Mouse (Mus musculus): Measurements from ENCODE around the gene Serinc2. TPM values are rescaled to one million over a fixed set of nuclear protein-coding genes. Genes with fewer than 3 reads are reported as not detected.

The Serinc2 gene
- polyA plus RNA-seq, 1 experiment: 66.5 TPM

GRCm38 (mm10) chr4:130270089-130270488, 8.9 kb downstream of the Serinc2 start:
- TF ChIP-seq POLR2A (IDR thresholded peaks at IDR 0.05; ENCODE audit: borderline replicate concordance, extremely low read depth, low read depth, low read length) (no peak), CTCF (IDR thresholded peaks at IDR 0.05; ENCODE audit: insufficient read depth, low read length) (no peak)
- DNase-seq: no peak
- WGBS: 59% methylated on average over 8 of the region's 8 CpGs
- H3K4me3 ChIP-seq (replicated peaks; ENCODE audit: extremely low read depth, low read depth, low read length): no peak overlapping the region
- H3K4me1 ChIP-seq (ENCODE audit: control insufficient read depth, insufficient read depth, low read length): no peaks in the 10 kb centered on the region

- TF ChIP-seq CTCF (IDR thresholded peaks at IDR 0.05; ENCODE audit: insufficient read depth, low read length) (no peak), POLR2A (IDR thresholded peaks at IDR 0.05; ENCODE audit: borderline replicate concordance, extremely low read depth, low read depth, low read length) (no peak)
- 79% methylated on average over 10 of the region's 10 CpGs for WGBS
- no peak for DNase-seq
- Histone ChIP-seq H3K4me3 (replicated peaks; ENCODE audit: extremely low read depth, low read depth, low read length) (no peak overlapping the region), H3K4me1 (ENCODE audit: control insufficient read depth, insufficient read depth, low read length) (no peaks in the 10 kb centered on the region)
Measured at GRCm38 (mm10) chr4:130268736-130269135, 10.3 kb downstream of the Serinc2 start.

DNA sequence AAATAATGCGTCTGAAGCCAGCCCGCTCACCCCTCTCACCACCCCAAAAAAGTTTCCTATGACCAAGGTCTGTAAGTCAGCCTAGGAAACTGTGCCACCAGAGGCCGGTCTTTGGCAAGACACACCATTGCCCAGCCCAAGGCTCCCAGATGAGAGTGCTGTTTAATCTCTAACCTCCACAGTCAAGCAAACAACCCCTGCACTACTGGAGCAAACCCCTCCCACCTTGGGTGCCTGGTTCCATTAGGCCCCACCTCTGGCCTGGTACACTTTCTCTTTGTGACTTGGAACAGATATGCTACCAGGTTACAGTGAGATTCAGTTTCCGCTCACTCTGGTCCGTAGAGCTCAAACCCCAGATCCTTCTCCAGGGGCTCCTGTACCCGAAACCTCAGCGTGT, 11.9 kb downstream of the Serinc2 start:
- peak; percentile 39 for DNase-seq
- WGBS: 74% methylated on average over 7 of the region's 7 CpGs
- TF ChIP-seq POLR2A (IDR thresholded peaks at IDR 0.05; ENCODE audit: borderline replicate concordance, extremely low read depth, low read depth, low read length): no peak
- no peak for TF ChIP-seq CTCF (IDR thresholded peaks at IDR 0.05; ENCODE audit: insufficient read depth, low read length)
- Histone ChIP-seq H3K4me1 (ENCODE audit: control insufficient read depth, insufficient read depth, low read length) (no peaks in the 10 kb centered on the region), H3K4me3 (replicated peaks; ENCODE audit: extremely low read depth, low read depth, low read length) (no peak overlapping the region)

DNA sequence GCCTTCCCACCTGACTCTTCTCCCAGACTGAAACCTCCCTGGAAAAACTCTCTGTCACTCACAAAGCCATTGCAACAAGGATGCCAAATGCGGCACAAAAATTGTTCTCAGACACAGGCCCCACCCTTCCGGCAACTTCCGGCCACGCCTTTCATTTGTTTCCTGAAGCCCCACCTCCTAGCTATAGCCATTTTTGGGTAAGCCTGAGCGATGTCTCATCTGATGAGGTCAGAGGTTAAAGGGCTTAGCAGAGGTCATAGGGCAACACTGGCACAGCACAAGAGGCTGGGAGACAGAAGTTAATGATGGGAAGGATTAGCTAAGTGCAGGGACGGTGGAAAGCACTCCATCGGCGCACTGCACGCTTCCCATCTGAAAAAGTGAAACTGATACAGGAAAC, 12.4 kb downstream of the Serinc2 start:
- peak overlapping the region; percentile 55 for H3K4me3 ChIP-seq (replicated peaks; ENCODE audit: extremely low read depth, low read depth, low read length)
- H3K4me1 ChIP-seq (ENCODE audit: control insufficient read depth, insufficient read depth, low read length): no peaks in the 10 kb centered on the region
- DNase-seq: no peak
- 44% methylated on average over 9 of the region's 9 CpGs for WGBS
- no peak for TF ChIP-seq POLR2A (IDR thresholded peaks at IDR 0.05; ENCODE audit: borderline replicate concordance, extremely low read depth, low read depth, low read length)
- no peak for TF ChIP-seq CTCF (IDR thresholded peaks at IDR 0.05; ENCODE audit: insufficient read depth, low read length)

GRCm38 (mm10) chr4:130264698-130265349, 14.2 kb downstream of the Serinc2 start:
- Histone ChIP-seq H3K4me1 (ENCODE audit: control insufficient read depth, insufficient read depth, low read length) (no peaks in the 10 kb centered on the region), H3K4me3 (replicated peaks; ENCODE audit: extremely low read depth, low read depth, low read length) (no peak overlapping the region)
- WGBS: 18% methylated on average over 24 of the region's 24 CpGs
- TF ChIP-seq POLR2A (IDR thresholded peaks at IDR 0.05; ENCODE audit: borderline replicate concordance, extremely low read depth, low read depth, low read length) (no peak), CTCF (IDR thresholded peaks at IDR 0.05; ENCODE audit: insufficient read depth, low read length) (peak; percentile 84)
- DNase-seq: peak; percentile 70

DNA sequence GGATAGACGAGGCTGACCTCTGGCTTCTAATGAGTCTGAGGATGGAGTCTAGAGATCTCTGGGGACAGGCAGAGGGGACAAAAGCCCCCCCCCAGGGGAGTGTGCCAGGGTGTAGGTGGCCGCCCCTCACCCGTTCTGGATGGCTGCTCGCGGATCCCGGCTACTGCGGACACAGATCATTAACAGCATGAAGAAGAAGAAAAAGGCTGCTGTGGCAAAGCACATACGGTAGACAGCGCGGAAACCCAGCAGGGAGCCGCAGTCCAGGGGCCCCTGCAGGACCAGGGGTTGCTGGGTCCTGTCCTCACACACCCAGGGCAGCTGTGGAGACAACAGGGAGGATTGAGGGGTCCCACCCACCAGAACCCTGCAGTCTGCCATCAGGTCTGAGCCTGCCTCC, 14.9 kb downstream of the Serinc2 start:
- no peak overlapping the region for H3K4me3 ChIP-seq (replicated peaks; ENCODE audit: extremely low read depth, low read depth, low read length)
- 52% methylated on average over 11 of the region's 11 CpGs for WGBS
- no peaks in the 10 kb centered on the region for H3K4me1 ChIP-seq (ENCODE audit: control insufficient read depth, insufficient read depth, low read length)
- TF ChIP-seq CTCF (IDR thresholded peaks at IDR 0.05; ENCODE audit: insufficient read depth, low read length) (no peak), POLR2A (IDR thresholded peaks at IDR 0.05; ENCODE audit: borderline replicate concordance, extremely low read depth, low read depth, low read length) (no peak)
- DNase-seq: no peak

GRCm38 (mm10) chr4:130260406-130260805, 18.6 kb downstream of the Serinc2 start:
- 32% methylated on average over 5 of the region's 5 CpGs for WGBS
- no peak overlapping the region for H3K4me3 ChIP-seq (replicated peaks; ENCODE audit: extremely low read depth, low read depth, low read length)
- DNase-seq: no peak
- no peaks in the 10 kb centered on the region for H3K4me1 ChIP-seq (ENCODE audit: control insufficient read depth, insufficient read depth, low read length)
- TF ChIP-seq POLR2A (IDR thresholded peaks at IDR 0.05; ENCODE audit: borderline replicate concordance, extremely low read depth, low read depth, low read length) (no peak), CTCF (IDR thresholded peaks at IDR 0.05; ENCODE audit: insufficient read depth, low read length) (no peak)

DNA sequence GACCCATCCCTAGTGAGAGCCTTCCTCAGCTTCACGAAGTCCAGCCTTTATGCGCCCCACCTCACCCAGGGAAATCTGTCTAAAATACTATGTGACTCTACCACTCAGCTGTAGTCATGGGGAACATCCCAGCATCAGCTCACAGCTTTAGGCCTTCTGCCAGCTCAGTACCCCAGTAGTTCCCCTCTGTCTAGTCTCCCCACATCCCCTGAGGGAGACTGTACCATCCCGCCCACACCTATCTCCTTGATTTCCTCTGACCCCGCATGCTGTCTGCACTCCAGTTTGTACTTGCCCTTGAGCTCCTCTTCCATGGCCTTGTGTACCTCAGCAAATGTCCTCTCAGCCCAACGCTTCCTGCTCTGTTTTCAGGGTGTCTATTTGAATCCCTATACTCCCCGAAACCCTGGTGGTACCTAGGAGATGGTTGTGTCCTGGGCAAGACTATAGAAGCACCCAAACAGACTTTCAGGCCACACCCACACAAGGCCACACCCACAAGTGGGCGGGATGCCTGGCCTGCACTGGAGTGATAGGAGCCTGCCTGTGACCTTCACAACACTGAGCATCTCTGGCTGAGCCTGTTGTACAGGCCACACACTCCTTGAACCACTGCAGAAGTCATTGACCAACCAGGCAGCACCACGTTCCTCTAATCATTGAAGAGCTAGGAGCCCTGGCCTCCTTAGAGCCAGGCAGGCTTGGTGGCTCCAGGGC, 26.4 kb downstream of the Serinc2 start:
- Histone ChIP-seq H3K4me1 (ENCODE audit: control insufficient read depth, insufficient read depth, low read length) (no peaks in the 10 kb centered on the region), H3K4me3 (replicated peaks; ENCODE audit: extremely low read depth, low read depth, low read length) (no peak overlapping the region)
- DNase-seq: no peak
- WGBS: 64% methylated on average over 8 of the region's 8 CpGs
- no peak for TF ChIP-seq POLR2A (IDR thresholded peaks at IDR 0.05; ENCODE audit: borderline replicate concordance, extremely low read depth, low read depth, low read length)

DNA sequence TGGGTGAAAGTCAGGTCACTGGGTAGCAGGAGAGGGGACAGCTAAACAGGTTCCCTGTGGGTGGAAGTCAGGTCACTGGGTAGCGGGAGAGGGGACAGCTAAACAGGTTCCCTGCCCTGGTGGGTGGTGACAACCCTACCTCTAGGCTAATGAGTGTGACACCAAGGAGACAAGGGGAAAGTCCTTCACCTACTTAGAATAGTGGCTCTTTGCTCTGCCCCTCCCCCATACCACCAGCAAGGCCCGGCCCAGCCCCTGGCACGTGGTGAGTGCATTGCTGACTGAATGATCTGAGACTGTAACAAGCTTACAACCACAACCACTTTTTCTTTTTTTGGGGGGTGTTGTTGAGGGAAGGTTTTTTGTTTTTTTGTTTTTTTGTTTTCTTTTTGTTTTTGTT, 27.2 kb downstream of the Serinc2 start:
- Histone ChIP-seq H3K4me1 (ENCODE audit: control insufficient read depth, insufficient read depth, low read length) (no peaks in the 10 kb centered on the region), H3K4me3 (replicated peaks; ENCODE audit: extremely low read depth, low read depth, low read length) (no peak overlapping the region)
- DNase-seq: no peak
- 48% methylated on average over 3 of the region's 3 CpGs for WGBS
- TF ChIP-seq CTCF (IDR thresholded peaks at IDR 0.05; ENCODE audit: insufficient read depth, low read length) (no peak), POLR2A (IDR thresholded peaks at IDR 0.05; ENCODE audit: borderline replicate concordance, extremely low read depth, low read depth, low read length) (no peak)

- no peak for DNase-seq
- Histone ChIP-seq H3K4me1 (ENCODE audit: control insufficient read depth, insufficient read depth, low read length) (no peaks in the 10 kb centered on the region), H3K4me3 (replicated peaks; ENCODE audit: extremely low read depth, low read depth, low read length) (no peak overlapping the region)
- 39% methylated on average over 7 of the region's 7 CpGs for whole genome bisulfite sequencing
- no peak for TF ChIP-seq CTCF (IDR thresholded peaks at IDR 0.05; ENCODE audit: insufficient read depth, low read length)
- TF ChIP-seq POLR2A (IDR thresholded peaks at IDR 0.05; ENCODE audit: borderline replicate concordance, extremely low read depth, low read depth, low read length): no peak
Measured at GRCm38 (mm10) chr4:130251172-130251705, 27.8 kb downstream of the Serinc2 start.
